Comparison of ENCODE assay signal across 8 mouse cellular contexts in the genomic region with DNA sequence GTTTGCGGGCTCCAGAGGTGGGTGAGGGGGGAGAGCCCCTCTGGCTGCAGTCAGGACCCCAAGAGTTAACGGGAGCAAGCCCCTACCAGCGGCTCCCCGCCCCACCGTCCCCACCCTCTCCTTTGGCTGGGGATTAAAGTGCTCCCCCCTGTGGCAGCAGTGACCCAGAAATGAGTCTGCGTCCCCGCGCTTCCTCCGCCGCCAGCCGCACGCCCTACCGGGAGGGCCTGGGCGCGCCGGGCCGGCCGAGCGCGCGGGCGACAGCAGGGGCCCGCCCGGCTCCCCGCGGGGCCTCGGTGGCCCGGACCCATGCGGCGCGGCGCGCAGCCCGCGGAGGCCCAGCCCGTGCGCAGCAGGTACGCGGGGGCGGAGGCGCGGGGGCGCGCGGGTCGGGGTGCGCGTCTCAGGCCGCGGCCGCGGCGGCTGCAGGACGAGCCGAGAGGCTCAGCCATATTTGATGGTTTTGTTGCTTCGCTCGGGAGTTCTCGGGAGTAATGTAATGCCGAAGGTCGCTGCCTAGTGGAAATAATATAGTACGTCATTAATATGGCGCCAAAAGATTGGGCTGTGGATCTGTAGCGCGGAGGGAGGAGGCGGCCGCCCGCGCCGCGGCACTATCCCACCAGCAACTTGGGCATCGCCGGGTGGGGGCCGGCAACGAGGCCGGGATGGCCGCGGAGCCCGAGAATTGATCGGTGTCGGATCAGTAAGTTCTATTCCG. TPM values are rescaled to one million over a fixed set of nuclear protein-coding genes. Genes with fewer than 3 reads are reported as not detected.
DNase-seq lines count a peak whose midpoint lies in the region; ATAC-seq and TF ChIP-seq lines count a peak whose summit lies in the region.

No protein-coding gene starts in this region.

- peak; percentile 65 for ATAC-seq in forebrain, embryonic 13.5 days
- ATAC-seq in liver, postnatal 0 days = peak; percentile 38
- ATAC-seq in neural tube, embryonic 14.5 days (ENCODE audit: low read depth) = peak; percentile 62

- H3K9ac ChIP-seq in CH12.LX (ENCODE audit: insufficient read depth, low read depth) = peak overlapping the region; percentile 77
- peak overlapping the region; percentile 91 for H3K9ac ChIP-seq in forebrain, embryonic 13.5 days
- H3K9ac ChIP-seq in liver, postnatal 0 days (replicated peaks) = peak overlapping the region; percentile 96
- peak overlapping the region; percentile 84 for H3K9ac ChIP-seq in neural tube, embryonic 14.5 days (replicated peaks; ENCODE audit: low read depth, low read length)

- dilution Hi-C loops in CH12.LX (cut with MboI; ENCODE audit: extremely low pct_ligation_motif_present, extremely low pct_unique_long_range_greater_than_20kb, low sequenced_read_pairs) = no loop called here

- peak; percentile 33 for TF ChIP-seq RAD21 in CH12.LX (IDR thresholded peaks at IDR 0.05; ENCODE audit: low read depth, low read length)

- peak overlapping the region; percentile 30 for H3K27ac ChIP-seq in CH12.LX (ENCODE audit: insufficient read depth, low read depth)
- H3K27ac ChIP-seq in forebrain, embryonic 13.5 days = peak overlapping the region; percentile 99
- peak overlapping the region; percentile 99 for H3K27ac ChIP-seq in liver, postnatal 0 days (ENCODE audit: low read depth)
- peak overlapping the region; percentile 91 for H3K27ac ChIP-seq in neural tube, embryonic 14.5 days (ENCODE audit: low read depth, low read length)
- peak overlapping the region; percentile 65 for H3K27ac ChIP-seq in testis, adult 2 months (ENCODE audit: control insufficient read depth, insufficient read depth, low read depth, low read length)

- TF ChIP-seq CTCF in CH12.LX (conservative IDR thresholded peaks at IDR 0.05 in 1 of 2, IDR thresholded peaks at IDR 0.05 in 1 of 2; ENCODE audit: low read depth in 2 of 2, low read length in 2 of 2) = peak in 1 of 2 experiments; percentile 69; a peak in 2 of 4 replicates
- peak; percentile 76 for TF ChIP-seq CTCF in liver, postnatal 0 days (IDR thresholded peaks at IDR 0.05; ENCODE audit: low read depth)
- TF ChIP-seq CTCF in testis, adult 2 months (IDR thresholded peaks at IDR 0.05; ENCODE audit: control insufficient read depth, insufficient read depth, insufficient replicate concordance, low read depth, low read length) = no peak

- no peaks in the 10 kb centered on the region for H3K9me3 ChIP-seq in CH12.LX (replicated peaks; ENCODE audit: low read length)
- no peaks in the 10 kb centered on the region for H3K9me3 ChIP-seq in forebrain, embryonic 13.5 days (replicated peaks)
- no peaks in the 10 kb centered on the region for H3K9me3 ChIP-seq in liver, postnatal 0 days (ENCODE audit: low read length)
- no peaks in the 10 kb centered on the region for H3K9me3 ChIP-seq in neural tube, embryonic 14.5 days (ENCODE audit: control insufficient read depth, low read length)

- intact Hi-C loops in heart, postnatal 10 days (cut with DNase I) = loop anchor here (1.0 to 5.0 kb wide), 9 partner anchors 136 to 481 kb away; a partner anchor contains a TSS

- no peaks in the 10 kb centered on the region for H3K36me3 ChIP-seq in CH12.LX (replicated peaks in 1 of 2; ENCODE audit: control insufficient read depth in 1 of 2, insufficient read depth in 1 of 2, low read length in 1 of 2)
- H3K36me3 ChIP-seq in forebrain, embryonic 13.5 days (ENCODE audit: poor library complexity, severe bottlenecking) = no peaks in the 10 kb centered on the region
- H3K36me3 ChIP-seq in liver, postnatal 0 days (replicated peaks; ENCODE audit: insufficient read depth, low read length) = no peaks in the 10 kb centered on the region
- H3K36me3 ChIP-seq in neural tube, embryonic 14.5 days (ENCODE audit: control insufficient read depth, insufficient read depth, low read length) = no peaks in the 10 kb centered on the region
- H3K36me3 ChIP-seq in testis, adult 2 months (ENCODE audit: control insufficient read depth, insufficient read depth, low read length) = no peaks in the 10 kb centered on the region

- H3K27me3 ChIP-seq in CH12.LX (replicated peaks) = no peaks in the 10 kb centered on the region
- H3K27me3 ChIP-seq in forebrain, embryonic 13.5 days = no peaks in the 10 kb centered on the region
- no peaks in the 10 kb centered on the region for H3K27me3 ChIP-seq in liver, postnatal 0 days (ENCODE audit: insufficient read depth, low read length)
- no peaks in the 10 kb centered on the region for H3K27me3 ChIP-seq in neural tube, embryonic 14.5 days (ENCODE audit: control insufficient read depth, insufficient read depth, low read length)
- no peaks in the 10 kb centered on the region for H3K27me3 ChIP-seq in testis, adult 2 months (ENCODE audit: control insufficient read depth, insufficient read depth, low read length)

- peaks cover 19% of the 10 kb centered on the region for H3K79me2 ChIP-seq in CH12.LX (replicated peaks; ENCODE audit: control insufficient read depth, extremely low read depth, insufficient read depth, poor library complexity, severe bottlenecking)

- peak; percentile 63 for DNase-seq in CH12.LX (ENCODE audit: extremely low read depth)
- peak; percentile 62 for DNase-seq in c-Kit-positive CD71-positive TER-119-positive erythroid progenitor cells, embryonic 14.5 days (ENCODE audit: low spot score)
- DNase-seq in heart, postnatal 10 days = peak; percentile 89 to 90
- peak; percentile 24 for DNase-seq in large intestine, adult 2 months (ENCODE audit: low read depth, low spot score)
- peak; percentile 86 for DNase-seq in liver, postnatal 0 days

- no peak for TF ChIP-seq EP300 in CH12.LX (IDR thresholded peaks at IDR 0.05; ENCODE audit: low read length)
- no peak for TF ChIP-seq EP300 in liver, postnatal 0 days (IDR thresholded peaks at IDR 0.05; ENCODE audit: low read depth)

- peak overlapping the region; percentile 78 to 89 (median 88) for H3K4me3 ChIP-seq in CH12.LX (replicated peaks in 1 of 3; ENCODE audit: low read depth in 2 of 3, low read length in 2 of 3, poor library complexity in 1 of 3)
- H3K4me3 ChIP-seq in forebrain, embryonic 13.5 days = peak overlapping the region; percentile 74
- H3K4me3 ChIP-seq in liver, postnatal 0 days (ENCODE audit: low read depth, low read length) = peak overlapping the region; percentile 82
- H3K4me3 ChIP-seq in neural tube, embryonic 14.5 days (ENCODE audit: low read depth, low read length) = peak overlapping the region; percentile 80
- H3K4me3 ChIP-seq in testis, adult 2 months (ENCODE audit: control insufficient read depth, low read depth, low read length) = peak overlapping the region; percentile 88

- peak; percentile 39; the same call in 1 of the 2 replicates for TF ChIP-seq POLR2A in CH12.LX (IDR thresholded peaks at IDR 0.05; ENCODE audit: low read depth, low read length)
- no peak for TF ChIP-seq POLR2A in testis, adult 2 months (IDR thresholded peaks at IDR 0.05; ENCODE audit: control insufficient read depth, low read depth, low read length)

- WGBS in forebrain, embryonic 13.5 days = under 1% methylated on average over 77 of the region's 81 CpGs
- under 1% methylated on average over 81 of the region's 81 CpGs for WGBS in large intestine, adult 2 months
- WGBS in liver, postnatal 0 days (ENCODE audit: insufficient replicate concordance) = under 1% methylated on average over 69 of the region's 81 CpGs
- whole genome bisulfite sequencing in neural tube, embryonic 14.5 days = under 1% methylated on average over 62 of the region's 81 CpGs

- peak overlapping the region; percentile 85 for H3K4me2 ChIP-seq in CH12.LX (ENCODE audit: insufficient read depth, low read depth, poor library complexity, severe bottlenecking)
- H3K4me2 ChIP-seq in forebrain, embryonic 13.5 days = peak overlapping the region; percentile 85
- H3K4me2 ChIP-seq in liver, postnatal 0 days (ENCODE audit: low read depth, low read length) = peak overlapping the region; percentile 94
- peak overlapping the region; percentile 86 for H3K4me2 ChIP-seq in neural tube, embryonic 14.5 days (ENCODE audit: low read depth, low read length)

- peaks cover 2 to 28% of the 10 kb centered on the region in 2 experiments; a peak in 3 of 4 replicates for H3K4me1 ChIP-seq in CH12.LX (ENCODE audit: control insufficient read depth in 1 of 2, insufficient read depth in 2 of 2)
- H3K4me1 ChIP-seq in forebrain, embryonic 13.5 days = peaks cover 16% of the 10 kb centered on the region
- H3K4me1 ChIP-seq in liver, postnatal 0 days (ENCODE audit: insufficient read depth) = peaks cover 18% of the 10 kb centered on the region
- no peaks in the 10 kb centered on the region; the same call in 1 of the 2 replicates for H3K4me1 ChIP-seq in neural tube, embryonic 14.5 days (ENCODE audit: control insufficient read depth, insufficient read depth, low read length)
- H3K4me1 ChIP-seq in testis, adult 2 months (ENCODE audit: control insufficient read depth, insufficient read depth, low read length) = peaks cover 13% of the 10 kb centered on the region

- in situ Hi-C loops in CH12.LX (cut with MboI; ENCODE audit: low pct_ligation_motif_present, low pct_unique_long_range_greater_than_20kb, low sequenced_read_pairs) = loop anchor here (25.0 kb wide), 1 partner anchor 201 kb away; no protein-coding TSS in a partner anchor

TF ChIP-seq in CH12.LX, 34 proteins besides CTCF, POLR2A, EP300 and RAD21:
- TF ChIP-seq HCFC1 (IDR thresholded peaks at IDR 0.05; ENCODE audit: low read depth, low read length) (0 out of 2 replicates have a peak, but pooled peaks have one; percentile 21), MYC (IDR thresholded peaks at IDR 0.05; ENCODE audit: low read depth, low read length) (no peak), MEF2A (IDR thresholded peaks at IDR 0.05; ENCODE audit: borderline replicate concordance, low read depth, low read length) (no peak), BHLHE40 (IDR thresholded peaks at IDR 0.05; ENCODE audit: low read depth, low read length) (peak; percentile 23; the same call in 1 of the 2 replicates), SMC3 (IDR thresholded peaks at IDR 0.05; ENCODE audit: low read depth, low read length) (peak; percentile 59), NRF1 (IDR thresholded peaks at IDR 0.05; ENCODE audit: low read depth, low read length) (0 out of 2 replicates have a peak, but pooled peaks have one; percentile 30), MAZ (IDR thresholded peaks at IDR 0.05; ENCODE audit: low read depth, low read length) (peak; percentile 65), UBTF (IDR thresholded peaks at IDR 0.05; ENCODE audit: low read depth, low read length) (peak; percentile 97), ETS1 (conservative IDR thresholded peaks at IDR 0.05; ENCODE audit: low read depth, low read length) (no peak)

RNA-seq across cellular contexts. Expression of a gene that starts 7.8 kb away (rescaled TPM):
- total RNA-seq in CH12.LX (2012; rRNA removed) (10.7 and 11.9 TPM in 2 replicates), CH12.LX (2014; rRNA removed) (9.6 and 12.5 TPM in 2 replicates)
- 11.0 and 12.0 TPM in 2 replicates for polyA plus RNA-seq in CH12.LX (2012; ENCODE audit: insufficient read length, low read depth)
- 17.1 and 18.9 TPM in 2 replicates for polyA plus RNA-seq in forebrain, embryonic 13.5 days (2015; fragmentation: Nextera tagmentation; extraction: Ambion mirVana)
- total RNA-seq in heart, postnatal 10 days (2021) = 10 to 100 TPM; 35.4 to 42.4 TPM
- 5.8 and 14.9 TPM in 2 replicates for polyA plus RNA-seq in large intestine, adult 2 months (2012; rRNA removed)
- polyA plus RNA-seq in liver, postnatal 0 days (2015; fragmentation: Nextera tagmentation; extraction: Ambion mirVana) = 6.8 and 7.2 TPM in 2 replicates
- 11.6 and 13.8 TPM in 2 replicates for polyA plus RNA-seq in neural tube, embryonic 14.5 days (2014; fragmentation: Nextera tagmentation; extraction: Ambion mirVana)
- 7.8 and 9.1 TPM in 2 replicates for polyA plus RNA-seq in testis, adult 2 months (2012; rRNA removed)

Comparison
In these comparisons a context has a peak if more than half of its experiments do, and no peak if none do; other contexts are left out.
1. Peak in every context shown above with its lines: DNase-seq, ATAC-seq, H3K4me3 ChIP-seq and H3K27ac ChIP-seq.
2. DNase-seq: peak in every context shown above with its lines; median percentile 90 in heart, postnatal 10 days; 86 in liver, postnatal 0 days; 63 in CH12.LX; 62 in c-Kit-positive CD71-positive TER-119-positive erythroid progenitor cells, embryonic 14.5 days; 24 in large intestine, adult 2 months.
3. H3K27ac ChIP-seq: peak in every context shown above with its lines; median percentile 99 in forebrain, embryonic 13.5 days; 99 in liver, postnatal 0 days; 91 in neural tube, embryonic 14.5 days; 65 in testis, adult 2 months; 30 in CH12.LX.